Mouse (Mus musculus) lung, embryonic 15.5 days (tissue): ENCODE results near the gene Usp53. TPM values are rescaled to one million over a fixed set of nuclear protein-coding genes. Genes with fewer than 3 reads are reported as not detected.
A peak's percentile ranks its signal among the peaks of the same experiment; 100 is the strongest.

Experiments
- ATAC-seq: fragments of 200-750 bp; cut with Nextera tagmentation; 2 replicates; pipeline ENCODE4 v1.8.0; 2017; ENCODE audit warnings: moderate number of reproducible peaks, borderline replicate concordance; ENCODE audit not compliant: low FRiP score, low TSS enrichment; ENCODE audit errors: extremely low read depth
- H3K27ac ChIP-seq: fragments of 300-500 bp; sonication (generic); 2 replicates; pipeline ENCODE4 v1.5.1; 2015; ENCODE audit warnings: moderate library complexity, mild to moderate bottlenecking, inconsistent platforms
- H3K27me3 ChIP-seq: fragments of 300-500 bp; sonication (generic); 2 replicates; pipeline ENCODE4 v1.6.1; 2015; ENCODE audit warnings: inconsistent platforms
- H3K36me3 ChIP-seq: fragments of 300-500 bp; sonication (generic); 2 replicates; pipeline ENCODE4 v1.6.1; 2015; ENCODE audit warnings: inconsistent platforms
- H3K4me1 ChIP-seq: fragments of 300-500 bp; sonication (generic); 2 replicates; pipeline ENCODE4 v1.6.1; 2015; ENCODE audit warnings: inconsistent platforms
- H3K4me2 ChIP-seq: fragments of 300-500 bp; sonication (generic); 2 replicates; pipeline ENCODE4 v1.6.1; 2015; ENCODE audit warnings: inconsistent platforms, mild to moderate bottlenecking, moderate library complexity
- H3K4me3 ChIP-seq: fragments of 300-500 bp; sonication (generic); 2 replicates; pipeline ENCODE4 v1.5.1; 2015; ENCODE audit warnings: mild to moderate bottlenecking, inconsistent platforms
- H3K9ac ChIP-seq: fragments of 300-500 bp; sonication (generic); 2 replicates; pipeline ENCODE4 v1.6.1; 2015; ENCODE audit warnings: inconsistent platforms
- H3K9me3 ChIP-seq: fragments of 300-500 bp; sonication (generic); 2 replicates; pipeline ENCODE4 v1.6.1; 2016; ENCODE audit warnings: inconsistent platforms
- WGBS: fragments of 180-500 bp; shearing (Covaris S2); methylation state at CpG from one replicate; pipeline ENCODE4 v1.1.7; 2015; 5-methylcytosine and 5-hydroxymethylcytosine counted together
- polyA plus RNA-seq: library from polyadenylated mRNA; unstranded; fragments of >200 nt; fragmentation: Nextera tagmentation; extraction: Ambion mirVana; gene quantifications from 2 replicates; pipeline ENCODE4 v1.2.1, GENCODE M21; 2015

Usp53 gene
- polyA plus RNA-seq = 6.9 and 8.7 TPM in 2 replicates

- under 1% methylated on average over 74 of the region's 94 CpGs for WGBS
Observed at GRCm38 (mm10) chr3:122984249-122985182, at the start of gene Usp53. Usp53 (minus strand) TSS chr3:122984510.

GRCm38 (mm10) chr3:123033804-123034203 lies 49.5 kb upstream of the Usp53 start:
- H3K4me3 ChIP-seq = no peak overlapping the region
- H3K36me3 ChIP-seq = no peaks in the 10 kb centered on the region
- H3K4me2 ChIP-seq = no peak overlapping the region
- WGBS = 65% methylated on average over 8 of the region's 8 CpGs
- H3K27me3 ChIP-seq = no peaks in the 10 kb centered on the region
- H3K9me3 ChIP-seq = no peaks in the 10 kb centered on the region
- ATAC-seq = no peak
- no peak overlapping the region for H3K9ac ChIP-seq
- no peaks in the 10 kb centered on the region for H3K4me1 ChIP-seq
- no peak overlapping the region for H3K27ac ChIP-seq

More at GRCm38 (mm10) chr3:122984249-122985182, at the start of gene Usp53:
- Histone ChIP-seq H3K9ac (peak within 1 kb of the TSS; percentile 85), H3K4me3 (peak within 1 kb of the TSS; percentile 65), H3K27ac (peak within 1 kb of the TSS; percentile 93), H3K4me2 (peak within 1 kb of the TSS; percentile 77), H3K4me1 (peaks cover 23% of the 10 kb centered on the region), H3K9me3 (no peaks in the 10 kb centered on the region), H3K27me3 (no peaks in the 10 kb centered on the region), H3K36me3 (no peaks in the 10 kb centered on the region)
- peak; percentile 96 for ATAC-seq

- H3K4me1 ChIP-seq = no peaks in the 10 kb centered on the region
- no peaks in the 10 kb centered on the region for H3K36me3 ChIP-seq
- WGBS = 58% methylated on average over 3 of the region's 3 CpGs
- no peak for ATAC-seq
- no peaks in the 10 kb centered on the region for H3K9me3 ChIP-seq
- H3K27ac ChIP-seq = no peak overlapping the region
- no peak overlapping the region for H3K4me2 ChIP-seq
- H3K9ac ChIP-seq = no peak overlapping the region
- no peak overlapping the region for H3K4me3 ChIP-seq
- H3K27me3 ChIP-seq = no peaks in the 10 kb centered on the region
Observed at GRCm38 (mm10) chr3:123025634-123026033, 41.3 kb upstream of the Usp53 start.

GRCm38 (mm10) chr3:123024496-123025234 lies 40.4 kb upstream of the Usp53 start:
- Histone ChIP-seq H3K4me3 (no peak overlapping the region), H3K4me1 (no peaks in the 10 kb centered on the region), H3K9me3 (no peaks in the 10 kb centered on the region), H3K27me3 (no peaks in the 10 kb centered on the region), H3K4me2 (no peak overlapping the region), H3K9ac (no peak overlapping the region), H3K36me3 (no peaks in the 10 kb centered on the region), H3K27ac (no peak overlapping the region)
- 72% methylated on average over 9 of the region's 9 CpGs for WGBS
- no peak for ATAC-seq

- H3K4me3 ChIP-seq = no peak overlapping the region
- no peaks in the 10 kb centered on the region for H3K36me3 ChIP-seq
- H3K9ac ChIP-seq = no peak overlapping the region
- H3K4me1 ChIP-seq = no peaks in the 10 kb centered on the region
- H3K9me3 ChIP-seq = no peaks in the 10 kb centered on the region
- WGBS = 90% methylated on average over 2 of the region's 2 CpGs
- no peak for ATAC-seq
- no peak overlapping the region for H3K27ac ChIP-seq
- no peak overlapping the region for H3K4me2 ChIP-seq
- H3K27me3 ChIP-seq = no peaks in the 10 kb centered on the region
Observed at GRCm38 (mm10) chr3:123018792-123019191, 34.5 kb upstream of the Usp53 start.

- ATAC-seq = no peak
- H3K4me3 ChIP-seq = no peak overlapping the region
- no peaks in the 10 kb centered on the region for H3K4me1 ChIP-seq
- 90% methylated on average over 14 of the region's 14 CpGs for WGBS
- H3K27me3 ChIP-seq = no peaks in the 10 kb centered on the region
- no peaks in the 10 kb centered on the region for H3K9me3 ChIP-seq
- no peaks in the 10 kb centered on the region for H3K36me3 ChIP-seq
- H3K4me2 ChIP-seq = no peak overlapping the region
- H3K9ac ChIP-seq = no peak overlapping the region
- no peak overlapping the region for H3K27ac ChIP-seq
Observed at GRCm38 (mm10) chr3:123013476-123013875, 29.2 kb upstream of the Usp53 start.

- H3K4me1 ChIP-seq = no peaks in the 10 kb centered on the region
- no peak overlapping the region for H3K4me3 ChIP-seq
- H3K36me3 ChIP-seq = no peaks in the 10 kb centered on the region
- H3K9ac ChIP-seq = no peak overlapping the region
- no peak for ATAC-seq
- H3K9me3 ChIP-seq = no peaks in the 10 kb centered on the region
- no peaks in the 10 kb centered on the region for H3K27me3 ChIP-seq
- H3K4me2 ChIP-seq = no peak overlapping the region
- 47% methylated on average over 6 of the region's 6 CpGs for WGBS
- H3K27ac ChIP-seq = no peak overlapping the region
Observed at GRCm38 (mm10) chr3:123009417-123009816, 25.1 kb upstream of the Usp53 start.

- 56% methylated on average over 10 of the region's 10 CpGs for WGBS
Observed at GRCm38 (mm10) chr3:123007386-123007785, 23.1 kb upstream of the Usp53 start.

GRCm38 (mm10) chr3:123001053-123001452 lies 16.7 kb upstream of the Usp53 start:
- no peak overlapping the region for H3K9ac ChIP-seq
- H3K4me2 ChIP-seq = no peak overlapping the region
- no peak overlapping the region for H3K4me3 ChIP-seq
- WGBS = 45% methylated on average over 3 of the region's 3 CpGs
- no peak overlapping the region for H3K27ac ChIP-seq
- H3K27me3 ChIP-seq = no peaks in the 10 kb centered on the region
- no peak for ATAC-seq
- no peaks in the 10 kb centered on the region for H3K36me3 ChIP-seq
- H3K4me1 ChIP-seq = no peaks in the 10 kb centered on the region
- H3K9me3 ChIP-seq = no peaks in the 10 kb centered on the region

More at GRCm38 (mm10) chr3:123007386-123007785, 23.1 kb upstream of the Usp53 start:
- Histone ChIP-seq H3K9ac (no peak overlapping the region), H3K27ac (no peak overlapping the region), H3K4me2 (no peak overlapping the region), H3K4me3 (no peak overlapping the region), H3K4me1 (no peaks in the 10 kb centered on the region), H3K36me3 (no peaks in the 10 kb centered on the region), H3K9me3 (no peaks in the 10 kb centered on the region), H3K27me3 (no peaks in the 10 kb centered on the region)
- no peak for ATAC-seq

GRCm38 (mm10) chr3:122998511-122998910 lies 14.2 kb upstream of the Usp53 start:
- no peak overlapping the region for H3K4me2 ChIP-seq

GRCm38 (mm10) chr3:122996968-122997367 lies 12.7 kb upstream of the Usp53 start:
- no peak overlapping the region for H3K9ac ChIP-seq
- no peak overlapping the region for H3K27ac ChIP-seq
- 0 out of 2 replicates have a peak, but pooled peaks cover 3% of the 10 kb centered on the region for H3K9me3 ChIP-seq
- H3K36me3 ChIP-seq = no peaks in the 10 kb centered on the region
- H3K27me3 ChIP-seq = no peaks in the 10 kb centered on the region
- ATAC-seq = no peak
- no peaks in the 10 kb centered on the region for H3K4me1 ChIP-seq
- no peak overlapping the region for H3K4me3 ChIP-seq
- WGBS = 62% methylated on average over 1 of the region's 1 CpGs
- H3K4me2 ChIP-seq = no peak overlapping the region

More at GRCm38 (mm10) chr3:122998511-122998910, 14.2 kb upstream of the Usp53 start:
- no peak overlapping the region for H3K4me3 ChIP-seq
- ATAC-seq = no peak
- H3K9ac ChIP-seq = no peak overlapping the region
- H3K36me3 ChIP-seq = no peaks in the 10 kb centered on the region
- 69% methylated on average over 8 of the region's 8 CpGs for WGBS
- H3K27me3 ChIP-seq = no peaks in the 10 kb centered on the region
- H3K4me1 ChIP-seq = no peaks in the 10 kb centered on the region
- H3K27ac ChIP-seq = no peak overlapping the region
- 0 out of 2 replicates have a peak, but pooled peaks cover 3% of the 10 kb centered on the region for H3K9me3 ChIP-seq

- Histone ChIP-seq H3K9ac (no peak overlapping the region), H3K27ac (no peak overlapping the region; the same call in 1 of the 2 replicates), H3K36me3 (no peaks in the 10 kb centered on the region), H3K27me3 (no peaks in the 10 kb centered on the region), H3K4me1 (peaks cover 23% of the 10 kb centered on the region), H3K9me3 (no peaks in the 10 kb centered on the region), H3K4me2 (no peak overlapping the region), H3K4me3 (no peak overlapping the region)
- 62% methylated on average over 11 of the region's 11 CpGs for WGBS
- no peak for ATAC-seq
Observed at GRCm38 (mm10) chr3:122986906-122987305, 2.6 kb upstream of the Usp53 start.
